Mouse (Mus musculus) midbrain, embryonic 13.5 days (tissue): Measurements from ENCODE around the gene Fnip2. TPM values are rescaled to one million over a fixed set of nuclear protein-coding genes. Genes with fewer than 3 reads are reported as not detected.

Experiments
- ATAC-seq: fragments of 200-750 bp; cut with Nextera tagmentation; 2 replicates; pipeline ENCODE4 v1.8.0; 2017; ENCODE audit warnings: mild to moderate bottlenecking, moderate TSS enrichment, moderate library complexity
- H3K27ac ChIP-seq: fragments of 300-500 bp; sonication (generic); 2 replicates; pipeline ENCODE4 v1.5.1; 2015; ENCODE audit warnings: inconsistent platforms, mild to moderate bottlenecking, moderate library complexity
- H3K27me3 ChIP-seq: fragments of 300-500 bp; sonication (generic); 2 replicates; pipeline ENCODE4 v1.6.1; 2015; ENCODE audit warnings: mild to moderate bottlenecking, inconsistent platforms
- H3K36me3 ChIP-seq: fragments of 300-500 bp; sonication (generic); 2 replicates; pipeline ENCODE4 v1.6.1; 2015; ENCODE audit warnings: mild to moderate bottlenecking, inconsistent platforms
- H3K4me1 ChIP-seq: fragments of 300-500 bp; sonication (generic); replicated peaks from 2 replicates; pipeline ENCODE4 v1.6.1; 2015; ENCODE audit warnings: inconsistent platforms
- H3K4me2 ChIP-seq: fragments of 300-500 bp; sonication (generic); replicated peaks from 2 replicates; pipeline ENCODE4 v1.6.1; 2015; ENCODE audit warnings: moderate library complexity, mild to moderate bottlenecking, inconsistent platforms
- H3K4me3 ChIP-seq: fragments of 300-500 bp; sonication (generic); replicated peaks from 2 replicates; pipeline ENCODE4 v1.5.1; 2015; ENCODE audit warnings: mild to moderate bottlenecking, inconsistent platforms
- H3K9ac ChIP-seq: fragments of 300-500 bp; sonication (generic); replicated peaks from 2 replicates; pipeline ENCODE4 v1.6.1; 2015; ENCODE audit warnings: mild to moderate bottlenecking, inconsistent platforms
- H3K9me3 ChIP-seq: fragments of 300-500 bp; sonication (generic); 2 replicates; pipeline ENCODE4 v1.6.1; 2016; ENCODE audit warnings: mild to moderate bottlenecking, inconsistent platforms
- WGBS: fragments of 180-500 bp; shearing (Covaris S2); methylation state at CpG from one replicate; pipeline ENCODE4 v1.1.7; 2015; 5-methylcytosine and 5-hydroxymethylcytosine counted together
- polyA plus RNA-seq: library from polyadenylated mRNA; unstranded; fragments of >200 nt; fragmentation: Nextera tagmentation; extraction: Ambion mirVana; gene quantifications from 2 replicates; pipeline ENCODE4 v1.2.1, GENCODE M21; 2015

Gene Fnip2
- polyA plus RNA-seq, 1 experiment from 2014 or later: 6.1 TPM

DNA sequence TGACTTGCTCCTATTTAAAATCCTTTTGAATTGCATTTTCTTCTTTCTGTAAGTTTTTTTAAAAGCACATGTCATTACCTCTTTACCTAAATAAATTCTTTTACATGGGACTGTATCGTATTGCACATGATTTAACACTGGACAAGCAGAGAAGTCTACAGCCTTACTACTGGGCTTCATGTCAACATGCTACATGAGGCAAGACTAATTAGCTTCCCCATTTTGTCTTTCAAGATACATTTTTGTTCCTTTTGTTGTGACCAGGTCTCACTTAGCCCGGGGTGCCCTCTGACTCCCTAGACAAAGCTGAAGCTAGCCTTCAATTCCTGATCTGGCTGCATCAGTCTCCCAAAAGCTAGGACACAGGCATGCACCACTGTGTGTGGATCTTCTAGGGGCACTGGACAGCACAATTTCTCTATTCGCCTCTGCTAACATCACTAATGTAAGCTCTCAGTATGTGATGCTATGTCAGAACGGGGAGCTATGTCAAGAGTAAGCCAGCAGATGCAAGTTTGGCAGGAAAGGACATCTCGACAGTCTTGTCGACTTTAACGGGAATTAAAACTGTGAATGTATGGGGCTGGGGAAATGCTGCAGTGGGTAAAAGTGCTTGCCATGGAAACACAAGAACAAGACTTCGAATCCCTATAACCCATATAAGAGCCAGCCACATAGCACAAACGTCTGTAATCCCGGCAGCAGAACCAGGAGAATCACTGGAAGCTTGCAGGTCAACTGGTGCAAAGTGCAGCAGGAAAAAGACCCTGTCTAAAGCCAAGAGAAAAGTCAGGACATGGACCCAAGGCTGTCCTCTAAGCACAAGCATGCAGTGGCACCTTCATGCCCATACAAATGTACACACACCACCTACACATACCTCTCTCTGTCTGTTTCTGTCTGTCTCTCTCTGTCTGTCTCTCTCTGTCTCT lies 5.5 kb downstream of the Fnip2 start:
- H3K27me3 ChIP-seq: no peaks in the 10 kb centered on the region
- H3K36me3 ChIP-seq: no peaks in the 10 kb centered on the region
- H3K27ac ChIP-seq: no peak overlapping the region
- no peak overlapping the region for H3K4me3 ChIP-seq
- H3K9ac ChIP-seq: no peak overlapping the region
- H3K4me1 ChIP-seq: peaks cover 16% of the 10 kb centered on the region
- ATAC-seq: no peak
- H3K4me2 ChIP-seq: no peak overlapping the region
- H3K9me3 ChIP-seq: no peaks in the 10 kb centered on the region
- 83% methylated on average over 10 of the region's 10 CpGs for WGBS

DNA sequence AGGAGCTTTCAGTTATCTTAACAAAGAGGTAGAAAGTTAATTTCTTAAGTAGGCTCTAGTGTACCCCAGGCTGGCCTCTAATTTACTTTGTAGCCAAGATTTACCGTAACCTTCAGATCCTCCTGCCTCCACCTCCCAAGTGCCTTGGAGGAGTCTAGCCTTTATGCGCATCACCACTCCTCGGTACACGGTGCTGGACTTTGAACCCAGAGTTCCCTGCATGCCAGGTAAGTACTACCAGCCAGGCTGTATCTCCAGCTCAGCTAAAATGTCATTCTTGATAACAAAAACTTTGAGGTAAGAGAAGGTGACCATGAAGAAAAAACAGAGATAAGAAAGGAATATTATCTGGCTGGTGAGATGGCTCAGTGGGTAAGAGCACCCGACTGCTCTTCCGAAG lies 7.0 kb downstream of the Fnip2 start:
- no peak for ATAC-seq
- no peak overlapping the region for H3K4me2 ChIP-seq
- no peaks in the 10 kb centered on the region for H3K27me3 ChIP-seq
- H3K36me3 ChIP-seq: no peaks in the 10 kb centered on the region
- WGBS: 96% methylated on average over 6 of the region's 6 CpGs
- H3K9me3 ChIP-seq: no peaks in the 10 kb centered on the region
- H3K27ac ChIP-seq: no peak overlapping the region
- no peak overlapping the region for H3K9ac ChIP-seq
- H3K4me3 ChIP-seq: no peak overlapping the region
- H3K4me1 ChIP-seq: peaks cover 1% of the 10 kb centered on the region; the same call in 1 of the 2 replicates

DNA sequence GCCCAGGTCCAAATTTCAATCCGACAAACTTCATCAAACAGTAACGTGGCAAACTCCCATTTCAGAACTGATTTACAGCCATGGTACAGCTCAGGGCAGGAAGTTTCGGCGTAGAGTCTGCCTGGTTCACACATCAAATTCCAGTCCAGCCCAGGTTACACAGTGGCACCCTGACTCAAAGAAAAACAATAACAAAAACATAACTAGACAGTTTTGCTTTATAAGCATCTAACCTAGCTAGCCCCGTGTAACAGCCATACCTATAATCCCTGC lies 7.9 kb downstream of the Fnip2 start:
- Histone ChIP-seq H3K4me2 (no peak overlapping the region), H3K27ac (no peak overlapping the region), H3K4me1 (no peaks in the 10 kb centered on the region), H3K27me3 (no peaks in the 10 kb centered on the region), H3K9me3 (no peaks in the 10 kb centered on the region), H3K36me3 (no peaks in the 10 kb centered on the region), H3K9ac (no peak overlapping the region), H3K4me3 (no peak overlapping the region)
- 92% methylated on average over 5 of the region's 5 CpGs for WGBS
- ATAC-seq: no peak

DNA sequence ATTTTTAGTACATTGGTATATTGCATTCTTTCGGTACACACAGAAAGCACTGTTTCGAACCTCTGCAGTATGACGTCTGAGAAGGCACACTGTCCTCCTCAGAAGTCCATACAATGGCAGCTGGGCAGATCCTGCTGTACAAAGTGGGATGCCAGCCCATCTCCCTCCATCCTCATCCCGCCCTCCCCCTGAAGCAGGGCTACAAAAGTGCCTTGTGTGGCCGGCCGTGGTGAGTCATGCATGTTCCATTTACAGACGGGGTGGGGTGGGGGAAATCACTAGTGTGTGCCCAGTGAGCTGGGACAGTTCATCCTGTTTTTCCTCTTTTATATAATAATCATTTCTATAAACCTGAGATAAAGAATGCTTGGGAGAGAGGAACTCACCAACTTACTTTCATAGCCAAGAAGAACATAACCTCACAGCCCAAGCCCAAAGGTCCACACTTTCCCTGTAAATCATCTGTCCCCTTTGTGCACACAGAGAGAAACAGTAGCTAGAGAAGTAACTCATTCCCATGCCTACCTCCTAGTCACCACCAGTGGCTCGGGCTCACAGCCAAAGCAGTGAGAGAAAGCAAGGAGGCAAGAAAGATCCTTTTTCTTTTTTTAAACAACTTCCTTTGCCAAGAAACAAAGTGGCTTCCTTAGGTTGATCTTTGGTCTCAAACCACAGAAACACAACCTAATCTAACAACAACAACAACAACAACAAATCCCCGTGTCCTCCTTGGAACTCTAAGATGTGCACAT lies 8.4 kb downstream of the Fnip2 start:
- Histone ChIP-seq H3K27ac (no peak overlapping the region), H3K36me3 (no peaks in the 10 kb centered on the region), H3K27me3 (no peaks in the 10 kb centered on the region), H3K4me1 (no peaks in the 10 kb centered on the region), H3K9ac (no peak overlapping the region), H3K4me3 (no peak overlapping the region), H3K4me2 (no peak overlapping the region), H3K9me3 (no peaks in the 10 kb centered on the region)
- ATAC-seq: no peak
- WGBS: 81% methylated on average over 9 of the region's 9 CpGs

DNA sequence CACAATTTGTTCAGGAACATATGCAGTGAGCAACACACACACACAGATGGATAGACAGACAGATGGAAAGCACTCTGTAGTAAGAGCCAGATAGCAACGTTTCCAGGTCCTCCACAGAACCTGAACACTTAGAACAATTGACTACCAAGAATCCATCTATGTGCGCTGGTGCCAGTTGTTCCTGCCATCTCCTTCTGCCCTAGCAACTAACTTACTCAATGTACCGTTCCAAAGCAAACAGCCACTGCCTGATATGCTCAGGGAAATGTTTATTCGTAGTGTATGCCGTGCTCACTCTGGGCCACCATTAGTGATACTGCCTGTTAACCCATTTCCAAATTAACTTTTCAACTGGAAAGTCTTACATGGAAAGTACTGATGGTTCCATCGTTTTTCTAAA lies 12.5 kb downstream of the Fnip2 start:
- no peak for ATAC-seq
- 92% methylated on average over 6 of the region's 6 CpGs for WGBS
- Histone ChIP-seq H3K36me3 (no peaks in the 10 kb centered on the region), H3K27ac (no peak overlapping the region), H3K4me2 (no peak overlapping the region), H3K4me3 (no peak overlapping the region), H3K9me3 (no peaks in the 10 kb centered on the region), H3K4me1 (no peaks in the 10 kb centered on the region), H3K9ac (no peak overlapping the region), H3K27me3 (no peaks in the 10 kb centered on the region)

DNA sequence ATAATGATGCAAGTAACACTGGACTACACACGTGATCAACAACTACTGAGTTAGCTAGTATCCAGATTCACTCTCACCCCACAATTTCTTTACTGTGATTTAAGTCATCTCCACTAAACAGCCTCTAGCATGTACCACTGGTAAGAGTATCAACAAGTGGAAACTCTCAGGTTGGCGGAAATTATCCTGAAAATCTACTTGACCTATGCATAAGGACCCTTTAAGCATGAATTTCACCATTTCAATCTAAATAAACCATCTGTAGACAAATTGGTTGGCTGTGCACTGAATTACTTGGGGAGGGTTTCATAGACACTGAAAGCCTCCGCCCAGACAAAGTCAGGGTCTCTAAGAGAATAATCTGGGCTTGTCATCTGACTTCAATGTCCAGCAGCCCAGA lies 13.8 kb downstream of the Fnip2 start:
- H3K36me3 ChIP-seq: no peaks in the 10 kb centered on the region
- WGBS: 98% methylated on average over 3 of the region's 3 CpGs

DNA sequence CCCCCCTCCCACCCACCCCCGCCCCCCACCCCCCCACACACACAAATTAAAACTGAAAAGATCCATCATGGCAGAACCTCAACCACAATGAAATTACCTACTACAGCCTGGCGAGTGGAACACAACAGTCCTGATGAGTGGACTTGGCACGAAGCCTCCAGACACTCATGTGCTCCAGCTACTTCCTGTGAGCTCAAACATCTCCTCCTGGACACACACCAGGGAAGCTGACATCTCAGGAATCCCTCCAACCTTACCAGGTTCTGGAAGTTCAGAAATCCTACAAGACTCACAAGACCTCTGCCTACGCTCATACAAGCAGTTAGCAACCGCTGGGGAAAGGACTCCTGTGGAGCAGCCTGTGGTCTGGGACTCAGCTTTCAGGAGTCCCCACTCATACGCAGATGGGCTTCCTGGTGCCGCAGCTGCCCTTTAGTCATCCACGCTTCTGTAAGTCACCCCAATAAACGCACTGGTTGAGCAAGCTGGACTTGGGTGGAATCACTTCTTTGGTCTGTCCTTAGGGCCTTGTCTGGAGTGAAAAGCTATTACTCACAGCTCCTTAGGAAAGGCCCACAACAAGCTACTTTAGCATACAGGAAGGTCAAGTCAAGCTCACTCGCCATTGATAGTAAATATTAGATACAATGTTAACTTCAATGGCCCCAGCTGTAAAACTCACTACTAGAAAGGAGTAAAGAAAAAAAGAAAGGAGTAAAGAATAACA lies 15.6 kb downstream of the Fnip2 start:
- H3K36me3 ChIP-seq: no peaks in the 10 kb centered on the region
- H3K27ac ChIP-seq: no peak overlapping the region
- no peak overlapping the region for H3K4me3 ChIP-seq
- H3K4me1 ChIP-seq: no peaks in the 10 kb centered on the region
- ATAC-seq: no peak
- no peak overlapping the region for H3K9ac ChIP-seq
- no peak overlapping the region for H3K4me2 ChIP-seq
- H3K27me3 ChIP-seq: no peaks in the 10 kb centered on the region
- no peaks in the 10 kb centered on the region for H3K9me3 ChIP-seq
- WGBS: 90% methylated on average over 10 of the region's 10 CpGs

More for the DNA sequence above, 13.8 kb downstream of the Fnip2 start:
- Histone ChIP-seq H3K4me2 (no peak overlapping the region), H3K27me3 (no peaks in the 10 kb centered on the region), H3K9ac (no peak overlapping the region), H3K9me3 (no peaks in the 10 kb centered on the region), H3K4me1 (no peaks in the 10 kb centered on the region), H3K27ac (no peak overlapping the region), H3K4me3 (no peak overlapping the region)
- ATAC-seq: no peak

DNA sequence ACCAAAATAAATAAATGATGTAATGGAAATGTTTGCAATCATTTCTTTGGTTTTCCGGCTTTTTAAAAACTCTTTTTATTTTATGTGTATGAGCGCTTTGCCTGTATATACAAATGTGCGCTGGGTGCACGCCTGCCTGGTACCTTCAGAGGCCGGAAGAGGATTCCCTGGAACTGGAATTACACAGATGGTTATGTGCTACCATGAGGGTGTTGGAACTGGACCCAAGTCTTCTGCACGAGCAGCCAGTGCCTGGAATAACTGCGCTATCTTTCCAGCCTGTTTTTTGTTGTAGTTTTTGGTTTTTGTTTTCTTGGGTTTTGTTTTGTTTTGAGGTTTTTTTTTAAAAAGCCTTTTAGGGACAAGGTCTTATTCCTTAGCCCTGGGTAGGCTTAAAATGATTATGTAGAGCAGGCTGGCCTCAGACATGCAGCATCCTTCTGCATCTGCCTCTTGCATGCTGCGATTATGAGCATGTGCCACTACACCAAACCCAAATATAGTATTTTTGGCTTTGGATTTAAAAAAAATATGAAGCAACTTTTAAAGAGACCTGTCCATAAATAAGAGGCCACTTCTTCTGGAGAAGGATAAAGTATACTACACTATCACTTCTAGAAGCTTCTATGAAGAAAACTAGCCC lies 17.7 kb downstream of the Fnip2 start:
- 94% methylated on average over 8 of the region's 8 CpGs for WGBS
- no peak overlapping the region for H3K9ac ChIP-seq

DNA sequence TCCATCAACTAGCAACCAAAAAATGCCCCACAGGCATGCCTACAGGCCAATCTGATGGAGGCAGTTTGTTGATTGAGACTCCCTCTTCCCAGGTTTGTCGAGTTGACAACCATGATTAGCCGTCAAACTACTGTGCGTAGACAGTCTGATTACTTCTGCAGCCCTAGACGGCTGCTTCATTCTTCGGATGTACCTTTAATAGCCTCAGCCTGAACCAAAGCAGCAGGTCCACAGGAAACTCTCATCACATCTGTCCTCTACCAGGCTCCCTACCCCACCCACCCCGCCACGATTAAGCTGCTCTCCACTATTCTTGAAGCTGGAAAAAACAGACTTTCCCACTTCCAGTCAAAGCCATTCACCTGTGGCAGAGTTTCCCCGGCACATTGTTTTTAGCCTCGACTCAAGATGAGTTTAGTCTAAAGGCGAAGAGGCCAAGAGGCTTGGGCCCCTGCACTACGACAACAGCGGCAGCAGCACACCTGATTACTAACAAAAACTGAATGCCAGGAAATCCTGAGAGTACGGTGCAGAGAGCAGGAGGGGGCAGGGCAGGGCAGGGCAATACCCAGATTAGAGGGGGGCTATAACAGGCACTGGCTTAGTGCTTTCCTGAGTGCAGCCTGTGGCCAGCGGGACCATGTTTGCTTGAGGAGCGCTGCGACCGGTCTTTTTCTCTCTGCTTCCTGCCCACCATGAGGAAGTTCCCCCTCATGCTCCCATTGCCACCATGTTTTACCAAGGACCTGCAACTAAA lies 18.7 kb downstream of the Fnip2 start:
- H3K9ac ChIP-seq: no peak overlapping the region
- H3K27ac ChIP-seq: no peak overlapping the region
- no peak for ATAC-seq
- H3K4me2 ChIP-seq: no peak overlapping the region
- WGBS: 83% methylated on average over 17 of the region's 17 CpGs
- H3K27me3 ChIP-seq: no peaks in the 10 kb centered on the region
- H3K4me3 ChIP-seq: no peak overlapping the region
- H3K4me1 ChIP-seq: no peaks in the 10 kb centered on the region
- H3K9me3 ChIP-seq: no peaks in the 10 kb centered on the region
- H3K36me3 ChIP-seq: 0 out of 2 replicates have a peak, but pooled peaks cover 1% of the 10 kb centered on the region

More for the DNA sequence above, 17.7 kb downstream of the Fnip2 start:
- H3K4me2 ChIP-seq: no peak overlapping the region
- no peaks in the 10 kb centered on the region for H3K4me1 ChIP-seq
- H3K27ac ChIP-seq: no peak overlapping the region
- H3K4me3 ChIP-seq: no peak overlapping the region
- no peaks in the 10 kb centered on the region for H3K9me3 ChIP-seq
- no peaks in the 10 kb centered on the region for H3K36me3 ChIP-seq
- H3K27me3 ChIP-seq: no peaks in the 10 kb centered on the region
- no peak for ATAC-seq

DNA sequence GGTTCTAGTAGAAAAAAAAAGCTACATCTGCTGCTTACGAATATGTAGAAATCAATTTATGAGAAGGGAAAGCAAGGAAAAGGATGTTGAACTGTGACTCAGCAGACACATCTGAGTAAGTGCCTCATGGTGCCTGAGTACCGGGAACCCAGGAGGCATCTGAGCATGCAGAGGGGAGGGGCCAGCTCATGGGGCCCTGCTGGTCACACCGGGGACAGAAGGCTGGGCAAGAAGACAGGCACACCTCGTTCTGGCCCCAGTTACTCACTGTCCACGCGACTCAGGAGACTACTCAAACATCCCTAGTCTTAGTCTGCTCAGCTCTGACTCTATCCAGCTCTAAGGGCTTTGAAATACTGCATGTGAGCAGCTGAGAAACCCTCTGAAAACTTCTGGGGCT lies 25.0 kb downstream of the Fnip2 start:
- WGBS: 47% methylated on average over 6 of the region's 6 CpGs
- Histone ChIP-seq H3K9ac (no peak overlapping the region), H3K27me3 (no peaks in the 10 kb centered on the region), H3K36me3 (0 out of 2 replicates have a peak, but pooled peaks cover 3% of the 10 kb centered on the region), H3K9me3 (no peaks in the 10 kb centered on the region), H3K4me2 (no peak overlapping the region), H3K4me1 (no peaks in the 10 kb centered on the region), H3K4me3 (no peak overlapping the region), H3K27ac (no peak overlapping the region)
- ATAC-seq: no peak

DNA sequence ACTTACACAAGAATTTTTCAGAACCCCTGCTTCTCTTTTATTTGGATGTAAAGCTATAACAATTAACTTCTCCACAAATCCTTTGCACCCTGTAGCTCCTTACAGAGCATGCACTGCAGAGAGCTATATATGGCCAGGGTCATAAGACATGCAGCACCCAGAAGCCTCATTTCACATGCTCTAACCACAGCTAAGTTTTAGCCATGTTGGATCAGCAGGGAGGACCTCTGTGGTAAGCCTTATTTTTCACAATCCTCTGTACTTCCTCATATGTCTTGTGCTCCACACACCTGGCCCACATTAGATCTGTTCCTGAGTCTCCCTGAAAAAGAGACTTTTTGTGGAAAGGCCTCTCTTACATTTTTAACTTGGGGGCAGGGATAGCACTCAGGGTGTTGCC lies 27.9 kb downstream of the Fnip2 start:
- no peaks in the 10 kb centered on the region for H3K4me1 ChIP-seq
- no peak for ATAC-seq
- H3K9ac ChIP-seq: no peak overlapping the region
- 0 out of 2 replicates have a peak, but pooled peaks cover 3% of the 10 kb centered on the region for H3K36me3 ChIP-seq
- H3K4me3 ChIP-seq: no peak overlapping the region
- H3K4me2 ChIP-seq: no peak overlapping the region
- H3K27me3 ChIP-seq: no peaks in the 10 kb centered on the region
- H3K9me3 ChIP-seq: no peaks in the 10 kb centered on the region
- H3K27ac ChIP-seq: no peak overlapping the region
